Mouse (Mus musculus) testis, adult 2 months (tissue): ENCODE results near the gene Stard7. TPM values are rescaled to one million over a fixed set of nuclear protein-coding genes. Genes with fewer than 3 reads are reported as not detected.

Experiments used
- H3K27ac ChIP-seq: fragments of 200-500 bp; 2 replicates; pipeline ENCODE4 v1.5.1; 2012; ENCODE audit warnings: low read depth, low read length; ENCODE audit not compliant: control insufficient read depth, insufficient read depth
- H3K27me3 ChIP-seq: fragments of 200-500 bp; 2 replicates; pipeline ENCODE4 v1.6.1; 2012; ENCODE audit warnings: mild to moderate bottlenecking, low read length, moderate library complexity; ENCODE audit not compliant: control insufficient read depth, insufficient read depth
- H3K36me3 ChIP-seq: fragments of 200-500 bp; 2 replicates; pipeline ENCODE4 v1.6.1; 2012; ENCODE audit warnings: mild to moderate bottlenecking, low read length; ENCODE audit not compliant: control insufficient read depth, insufficient read depth
- H3K4me1 ChIP-seq: fragments of 200-500 bp; 2 replicates; pipeline ENCODE4 v1.6.1; 2012; ENCODE audit warnings: low read length; ENCODE audit not compliant: control insufficient read depth, insufficient read depth
- H3K4me3 ChIP-seq: fragments of 200-500 bp; 2 replicates; pipeline ENCODE4 v1.5.1; 2012; ENCODE audit warnings: low read depth, mild to moderate bottlenecking, low read length, moderate library complexity, mixed read lengths; ENCODE audit not compliant: control insufficient read depth
- CTCF ChIP-seq: fragments of 200-500 bp; IDR thresholded peaks from 2 replicates; pipeline ENCODE4 v1.5.1; 2012; ENCODE audit warnings: low read depth, mild to moderate bottlenecking, inconsistent platforms, low read length, moderate library complexity; ENCODE audit not compliant: control insufficient read depth, insufficient read depth, insufficient replicate concordance
- POLR2A ChIP-seq: fragments of 200-500 bp; IDR thresholded peaks from 2 replicates; pipeline ENCODE4 v1.6.1; 2012; ENCODE audit warnings: low read depth, mild to moderate bottlenecking, inconsistent platforms, low read length, moderate library complexity; ENCODE audit not compliant: control insufficient read depth
- polyA plus RNA-seq: library from polyadenylated mRNA; depleted of rRNA; stranded (reverse); fragments of >200 nt; gene quantifications from 2 replicates; pipeline ENCODE4 v1.2.3, GENCODE M21; 2012

Stard7 gene
- polyA plus RNA-seq, 1 experiment = 18.3 TPM

DNA sequence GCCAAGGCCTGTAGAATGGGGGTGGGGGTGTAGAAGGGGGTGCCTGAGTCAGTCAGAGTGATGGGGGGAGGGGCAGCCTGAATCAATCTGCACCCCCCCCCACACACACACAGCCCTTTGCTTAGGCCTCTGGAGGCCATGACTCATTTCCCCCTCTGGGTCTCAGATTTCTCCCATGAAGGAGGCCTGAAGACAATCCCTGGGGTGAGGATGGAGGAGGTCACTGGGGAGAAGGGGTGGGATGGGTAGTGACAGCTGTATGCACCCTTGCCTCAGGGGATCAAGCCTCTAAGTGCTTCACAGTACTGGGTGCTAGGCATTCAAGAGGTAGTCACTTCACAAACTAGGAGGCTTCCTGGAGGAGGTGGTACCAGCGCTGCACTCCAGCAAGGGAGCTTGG, 53.6 kb downstream of the Stard7 start:
- Histone ChIP-seq H3K4me1 (no peaks in the 10 kb centered on the region; the same call in 1 of the 2 replicates), H3K36me3 (no peaks in the 10 kb centered on the region), H3K27me3 (no peaks in the 10 kb centered on the region), H3K27ac (no peak overlapping the region), H3K4me3 (no peak overlapping the region)
- TF ChIP-seq CTCF = no peak
- no peak for TF ChIP-seq POLR2A

DNA sequence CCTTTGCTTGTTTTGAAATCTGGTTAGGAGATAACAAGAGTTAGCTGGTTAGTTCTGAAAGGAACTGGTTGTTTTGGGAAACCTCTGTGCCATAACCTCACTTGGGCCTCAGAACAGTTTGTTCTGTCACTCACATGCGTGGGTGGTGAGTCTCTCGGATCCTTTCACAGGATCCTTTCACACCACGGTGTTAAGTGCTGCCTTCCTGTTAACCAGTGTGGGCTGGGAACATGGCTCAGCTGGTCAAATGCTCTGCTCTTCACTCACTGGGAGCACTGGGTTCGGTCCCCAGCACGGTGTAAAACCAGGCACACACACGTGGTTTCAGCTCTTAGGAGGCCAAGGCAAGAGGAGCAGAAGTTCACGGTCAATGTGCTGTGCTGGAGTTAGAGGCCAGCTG, 54.4 kb downstream of the Stard7 start:
- Histone ChIP-seq H3K27me3 (no peaks in the 10 kb centered on the region), H3K36me3 (no peaks in the 10 kb centered on the region), H3K4me1 (no peaks in the 10 kb centered on the region; the same call in 1 of the 2 replicates), H3K4me3 (no peak overlapping the region; the same call in 1 of the 2 replicates), H3K27ac (no peak overlapping the region)
- TF ChIP-seq POLR2A (no peak), CTCF (no peak)

DNA sequence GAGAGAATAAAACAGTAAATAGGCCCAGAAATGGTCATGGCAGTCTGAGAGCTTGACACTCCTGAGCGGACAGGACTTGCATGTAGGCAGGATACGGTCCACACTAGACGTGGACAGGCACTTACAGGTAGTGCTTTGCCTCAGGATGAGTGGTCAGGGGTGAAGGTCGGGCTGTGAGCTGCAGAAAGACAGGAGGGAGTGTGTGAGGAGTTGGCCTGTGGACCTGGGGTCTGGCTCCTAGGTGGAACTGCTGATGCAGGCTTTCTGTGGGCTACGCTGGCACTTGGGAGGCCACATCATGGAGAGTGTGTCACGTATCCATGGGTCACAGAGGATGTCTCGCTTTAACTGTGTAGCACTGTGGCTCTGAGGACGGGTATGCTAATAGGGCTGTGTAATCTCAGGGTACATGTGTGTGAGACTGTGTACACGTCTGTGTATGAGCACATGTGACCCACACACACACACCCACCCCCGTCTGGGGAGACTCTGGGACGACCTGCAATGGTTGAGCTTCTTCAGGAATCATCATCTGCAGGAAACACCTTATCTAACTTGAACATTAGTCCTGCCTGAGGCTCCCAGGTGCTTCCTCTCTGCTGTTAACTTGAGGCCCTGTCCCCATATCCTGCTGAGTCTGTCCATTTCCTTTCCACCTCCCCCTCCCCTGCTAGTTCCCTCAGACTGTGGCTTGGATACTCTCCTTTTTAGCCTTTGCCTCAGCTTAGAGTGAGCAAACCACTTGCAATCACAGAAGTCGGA, 58.3 kb downstream of the Stard7 start:
- Histone ChIP-seq H3K4me1 (no peaks in the 10 kb centered on the region; the same call in 1 of the 2 replicates), H3K4me3 (no peak overlapping the region), H3K27ac (no peak overlapping the region), H3K36me3 (no peaks in the 10 kb centered on the region), H3K27me3 (no peaks in the 10 kb centered on the region)
- TF ChIP-seq POLR2A = no peak

DNA sequence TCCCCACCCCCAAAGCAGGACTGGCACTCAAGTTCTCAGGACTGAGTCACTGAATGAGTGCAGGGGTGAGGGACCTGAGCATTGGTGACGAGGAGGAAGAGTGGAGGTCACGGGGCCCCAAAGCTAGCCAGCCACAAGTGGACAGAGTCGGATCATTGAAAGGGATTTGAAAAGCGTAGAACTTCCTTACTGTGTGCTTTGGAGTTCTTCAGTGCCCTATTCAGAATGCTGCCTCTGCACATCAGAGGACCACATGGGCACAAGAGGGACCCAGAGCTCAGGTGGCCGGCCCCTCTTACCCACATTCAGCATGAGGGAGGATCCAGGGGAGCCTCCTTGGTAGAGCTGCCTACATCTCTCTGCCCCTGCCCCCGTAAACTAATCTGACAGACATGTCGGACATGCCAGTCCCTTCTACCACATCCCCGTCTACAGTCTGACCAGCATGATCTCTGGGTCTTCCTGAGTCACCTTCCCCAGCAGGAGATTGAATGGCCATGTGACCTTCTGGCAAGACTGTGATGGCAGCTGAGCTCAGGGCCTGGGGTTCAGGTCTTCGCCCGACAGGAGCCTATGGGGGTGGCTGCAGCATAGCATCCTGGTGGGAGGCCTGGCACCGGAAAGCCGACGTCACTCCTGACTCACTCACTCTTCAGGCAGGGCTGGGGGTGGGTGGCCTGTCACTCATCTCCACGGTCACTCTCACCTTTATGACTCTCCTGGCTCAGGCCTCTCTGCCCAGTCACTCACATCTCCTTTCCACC, 63.0 kb downstream of the Stard7 start:
- no peak overlapping the region for H3K27ac ChIP-seq
- no peaks in the 10 kb centered on the region for H3K27me3 ChIP-seq
- TF ChIP-seq CTCF (no peak), POLR2A (no peak)
- peaks cover 12% of the 10 kb centered on the region for H3K4me1 ChIP-seq
- H3K4me3 ChIP-seq = peak overlapping the region; percentile 36
- no peaks in the 10 kb centered on the region for H3K36me3 ChIP-seq

DNA sequence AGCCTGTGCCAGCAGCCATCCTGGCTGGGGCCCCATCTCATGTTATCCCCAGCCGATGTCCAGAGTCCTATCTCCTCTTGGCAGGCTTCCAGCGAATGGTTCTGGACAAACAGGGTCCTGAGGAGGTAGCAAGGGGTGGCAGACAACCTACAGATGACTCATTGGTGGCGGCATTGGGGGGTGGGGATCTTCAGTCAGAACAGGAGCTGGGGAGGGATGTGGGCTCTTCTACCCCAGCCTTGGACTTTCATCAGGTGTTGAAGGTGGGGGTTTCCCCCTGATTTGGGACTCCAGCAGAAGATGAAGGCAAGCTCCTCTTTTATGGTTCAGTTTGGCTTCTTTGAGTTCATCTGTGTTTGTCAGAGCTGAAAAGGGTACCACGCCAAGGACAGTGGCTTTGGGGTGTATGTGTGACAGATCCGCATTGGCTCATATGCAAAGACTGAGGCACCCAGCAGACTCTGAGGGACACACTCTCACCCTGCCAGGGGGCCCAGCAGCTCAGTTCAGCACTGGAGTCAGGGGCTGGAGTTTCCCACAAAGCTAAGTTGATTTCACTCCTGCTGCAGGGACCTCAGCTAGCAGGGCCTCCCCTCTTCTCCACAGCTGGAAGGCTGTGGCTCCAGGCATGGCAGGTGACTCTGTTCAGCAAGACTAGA, 64.1 kb downstream of the Stard7 start:
- Histone ChIP-seq H3K27me3 (no peaks in the 10 kb centered on the region), H3K36me3 (no peaks in the 10 kb centered on the region), H3K4me1 (peaks cover 12% of the 10 kb centered on the region), H3K4me3 (peak overlapping the region; percentile 40), H3K27ac (no peak overlapping the region)
- TF ChIP-seq CTCF (no peak), POLR2A (no peak)

DNA sequence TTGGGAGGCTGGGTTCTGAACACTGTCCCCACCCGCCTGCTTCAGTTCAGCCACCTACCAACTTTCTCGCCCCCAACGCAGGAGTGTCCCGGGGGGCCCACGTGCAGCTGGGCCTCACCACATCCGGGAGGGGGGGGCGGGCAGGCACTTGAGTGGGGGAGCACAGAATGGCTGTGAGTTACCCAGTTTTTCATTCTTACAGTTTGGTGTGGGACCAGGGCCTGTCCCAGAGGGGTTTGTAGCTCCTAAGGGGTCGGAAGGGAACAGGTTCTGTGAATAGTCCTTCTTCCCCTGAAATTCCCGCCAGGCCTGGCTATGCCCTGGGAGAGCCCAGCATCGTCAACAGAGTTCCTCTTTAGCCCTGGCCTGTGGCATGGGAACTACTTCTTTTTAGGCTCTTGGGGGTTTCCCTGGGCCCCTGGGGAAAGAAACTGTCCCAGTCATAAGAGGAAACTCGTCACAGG, 65.1 kb downstream of the Stard7 start:
- peak overlapping the region; percentile 55 for H3K4me3 ChIP-seq
- no peak overlapping the region for H3K27ac ChIP-seq
- no peaks in the 10 kb centered on the region for H3K36me3 ChIP-seq
- peaks cover 12% of the 10 kb centered on the region for H3K4me1 ChIP-seq
- H3K27me3 ChIP-seq = no peaks in the 10 kb centered on the region
- no peak for TF ChIP-seq POLR2A
